Mouse (Mus musculus) heart, adult 11 months (tissue): Measurements from ENCODE around the gene Abca7.
"Not testable (repeated sequence)": the region's sequence is repeated elsewhere in the genome, so short reads cannot be mapped to it uniquely, and the experiment has no call there.

ENCODE experiments used
- DNase-seq: peaks from one replicate; pipeline ENCODE4 v3.0.0; 2022

The Abca7 gene

DNA sequence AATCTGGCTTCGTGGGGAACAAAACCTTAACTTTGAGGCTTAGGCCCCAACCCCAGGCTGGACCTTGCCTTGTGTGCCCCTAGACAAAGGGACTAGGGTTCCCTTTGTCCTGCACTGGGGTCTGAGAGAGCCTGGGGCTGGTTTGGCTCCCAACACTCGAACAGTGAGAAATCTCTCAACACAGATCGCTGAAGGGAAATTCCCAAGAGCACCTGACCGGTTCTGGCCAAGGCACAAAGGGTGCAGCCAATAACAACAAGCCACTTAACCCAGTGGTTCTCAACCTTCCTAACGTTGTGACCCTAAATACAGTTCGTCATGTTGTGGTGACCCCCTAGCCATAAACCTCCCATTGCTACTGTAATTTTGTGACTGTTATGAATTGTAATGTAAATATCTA, 54.0 kb downstream of the Abca7 start:
- DNase-seq, result no peak

DNA sequence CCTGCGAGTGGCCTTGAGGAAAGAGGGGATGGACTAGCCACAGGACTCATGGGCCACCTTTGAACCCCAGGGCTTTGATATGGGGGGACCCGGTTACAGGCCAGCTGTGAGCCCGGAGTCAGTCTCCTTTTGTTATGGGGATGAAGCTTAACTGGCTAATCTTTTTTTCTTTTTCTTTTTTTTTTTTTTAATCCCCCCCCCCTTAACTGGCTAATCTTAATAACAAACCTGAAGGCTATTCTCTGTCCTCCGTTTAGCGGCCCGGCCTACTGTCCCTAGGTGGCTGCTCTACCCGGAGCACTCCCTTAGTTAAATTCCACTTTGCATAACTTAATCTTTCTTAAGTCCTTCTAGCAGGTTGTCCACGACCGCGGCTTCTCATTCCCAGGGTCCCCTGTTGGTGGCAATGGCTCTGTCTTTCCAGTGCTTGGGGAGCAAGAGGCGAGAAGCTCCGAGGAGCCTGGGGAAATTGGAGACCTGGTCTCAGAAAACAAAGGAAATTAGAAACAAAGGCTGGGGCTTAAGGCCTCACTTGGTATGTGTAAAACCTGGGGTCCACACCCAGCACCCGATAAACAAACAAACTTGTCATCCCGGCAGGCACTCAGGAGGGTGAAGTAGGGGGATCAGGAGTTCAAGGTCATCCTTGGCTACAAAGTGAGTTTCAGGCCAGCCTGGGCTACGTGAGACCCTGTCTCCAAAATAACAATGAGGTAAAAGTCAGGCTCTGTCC, 54.8 kb downstream of the Abca7 start:
- no peak for DNase-seq

DNA sequence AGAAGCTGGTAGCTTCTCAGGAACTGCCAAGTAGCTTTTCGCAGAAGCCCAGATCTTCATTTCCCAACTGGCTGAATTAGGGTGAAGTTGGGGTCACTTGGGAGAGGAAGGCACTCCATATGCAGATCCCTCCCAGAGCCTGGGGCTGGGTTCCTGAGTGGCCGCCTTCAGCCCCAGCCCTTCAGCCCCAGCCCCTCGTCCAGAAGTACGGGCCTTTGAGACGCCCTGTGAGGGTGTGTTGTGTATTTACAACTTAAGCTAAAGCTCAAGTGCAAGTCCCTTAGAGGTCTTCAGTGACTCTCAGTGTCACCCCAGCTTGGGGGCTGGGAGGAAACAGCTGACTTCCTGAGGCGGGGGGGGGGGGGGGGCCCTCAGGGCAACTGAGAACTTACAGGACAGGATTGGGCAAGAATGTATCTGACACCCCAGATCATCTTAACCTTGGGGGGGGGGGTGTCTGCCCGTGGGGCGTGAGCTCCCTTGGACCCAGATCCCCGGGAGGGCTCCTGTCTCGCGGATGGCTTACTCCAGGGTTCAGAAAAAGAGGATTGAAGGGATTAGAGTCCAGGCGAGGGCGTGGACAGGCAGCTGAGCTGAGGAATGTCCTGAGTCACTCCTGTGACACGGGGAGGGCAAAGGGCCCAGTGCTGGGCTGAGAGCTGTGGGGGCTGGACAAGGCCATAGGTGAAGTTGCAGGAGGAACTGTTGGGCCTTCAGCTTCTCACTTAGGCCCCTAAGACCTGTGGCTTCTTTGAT, 55.5 kb downstream of the Abca7 start:
- peak; percentile 97 for DNase-seq

DNA sequence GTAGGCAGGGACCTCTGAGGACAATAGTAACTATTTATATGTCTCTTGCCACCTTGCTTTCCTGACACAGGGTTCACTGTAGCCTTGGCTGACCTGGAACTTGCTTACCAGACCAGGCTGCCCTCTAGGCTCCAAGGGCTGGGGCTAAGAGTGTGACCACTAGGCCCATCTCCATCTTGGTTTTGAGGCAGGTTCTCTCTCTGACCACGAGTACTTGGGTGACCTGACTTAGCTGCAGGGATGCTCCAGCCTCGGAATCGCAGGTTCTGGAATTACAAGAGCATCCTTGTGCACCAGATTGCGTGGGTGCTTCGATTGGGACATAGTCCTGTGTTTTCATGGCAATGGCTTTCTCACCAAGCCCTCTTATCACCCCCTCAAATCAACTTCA, 56.1 kb downstream of the Abca7 start:
- no peak for DNase-seq

DNA sequence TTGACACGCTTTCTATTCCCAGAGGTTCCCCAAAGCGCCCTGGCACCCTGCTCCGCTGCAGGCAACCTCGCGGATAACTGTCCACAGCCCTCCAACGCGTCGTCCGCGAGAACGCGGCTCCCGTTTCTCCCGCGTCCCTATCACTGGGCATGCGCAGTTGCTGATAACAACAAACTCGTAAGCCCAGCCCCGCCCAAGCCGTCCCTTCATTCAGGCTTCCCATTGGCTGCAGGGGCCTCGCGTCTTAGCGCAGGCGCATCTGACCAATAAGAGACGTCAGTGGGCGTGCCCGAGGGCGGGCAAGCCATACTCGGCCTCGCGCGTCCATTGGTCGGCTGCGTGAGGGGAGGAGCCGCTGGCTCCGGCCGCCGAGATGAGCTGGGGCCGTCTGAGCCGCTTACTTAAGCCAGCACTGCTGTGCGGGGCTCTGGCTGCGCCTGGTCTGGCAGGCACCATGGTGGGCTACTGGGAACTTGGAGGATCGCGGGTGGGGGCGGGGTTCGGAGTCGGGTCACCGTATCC, 57.0 kb downstream of the Abca7 start:
- DNase-seq, result peak; percentile 100

DNA sequence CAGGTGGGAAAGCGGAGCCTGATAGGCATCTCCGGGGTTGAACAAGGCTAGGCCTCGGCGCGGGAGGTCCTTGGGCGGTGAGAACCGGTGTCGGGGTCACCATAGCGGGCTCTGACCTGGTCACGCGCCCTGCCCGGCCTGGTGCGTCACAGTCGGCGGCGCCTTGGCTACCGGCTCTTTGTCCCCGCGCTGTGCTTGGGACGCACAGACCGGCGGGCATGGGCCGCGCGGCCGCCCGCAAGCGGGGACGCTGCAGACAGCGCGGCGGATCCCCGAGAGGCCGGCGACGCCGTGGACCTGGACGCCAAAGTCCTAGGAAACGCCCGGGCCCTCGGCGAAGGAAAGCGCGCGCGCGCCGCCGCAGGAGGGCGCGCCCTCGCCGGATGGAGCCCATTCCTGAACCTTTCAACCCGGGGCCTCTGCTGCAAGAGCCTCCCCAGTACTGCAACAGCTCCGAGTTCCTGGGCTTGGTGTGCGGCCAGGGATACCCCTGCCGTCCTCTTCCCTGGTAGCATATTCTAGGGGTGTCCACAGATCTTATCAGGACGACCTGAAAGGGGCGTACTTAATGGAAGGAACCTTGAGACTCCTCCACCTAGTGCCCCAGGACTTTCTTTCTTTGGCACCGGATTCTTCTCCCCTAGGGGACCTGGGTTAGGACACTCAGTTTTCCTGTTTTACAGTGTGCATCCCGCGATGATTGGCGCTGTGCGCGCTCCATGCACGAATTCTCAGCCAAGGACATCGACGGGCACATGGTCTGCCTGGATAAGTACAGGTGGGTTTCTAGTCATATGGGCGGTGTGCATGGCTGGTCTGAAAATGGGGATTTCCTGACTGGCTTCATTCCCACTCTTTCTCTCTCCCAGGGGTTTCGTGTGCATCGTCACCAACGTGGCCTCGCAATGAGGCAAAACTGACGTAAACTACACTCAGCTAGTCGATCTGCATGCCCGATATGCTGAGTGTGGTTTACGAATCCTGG, 57.8 kb downstream of the Abca7 start:
- DNase-seq, result peak; percentile 99

DNA sequence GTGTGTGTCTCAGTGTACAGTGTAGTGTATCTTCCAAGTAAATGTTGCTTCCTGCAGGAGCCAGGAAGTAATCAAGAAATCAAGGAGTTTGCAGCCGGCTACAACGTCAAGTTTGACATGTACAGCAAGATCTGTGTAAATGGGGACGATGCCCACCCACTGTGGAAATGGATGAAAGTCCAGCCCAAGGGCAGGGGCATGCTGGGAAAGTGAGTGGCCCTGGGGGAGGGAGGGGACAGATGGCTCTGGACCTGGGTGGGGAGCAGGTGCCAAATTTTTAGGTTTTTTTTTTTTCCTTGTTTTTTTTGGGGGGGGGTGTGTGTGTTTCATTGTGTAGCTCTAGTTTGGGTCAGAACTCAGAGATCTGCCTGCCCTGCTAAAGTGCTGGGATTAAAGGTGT, 58.6 kb downstream of the Abca7 start:
- DNase-seq, result not testable (repeated sequence)

DNA sequence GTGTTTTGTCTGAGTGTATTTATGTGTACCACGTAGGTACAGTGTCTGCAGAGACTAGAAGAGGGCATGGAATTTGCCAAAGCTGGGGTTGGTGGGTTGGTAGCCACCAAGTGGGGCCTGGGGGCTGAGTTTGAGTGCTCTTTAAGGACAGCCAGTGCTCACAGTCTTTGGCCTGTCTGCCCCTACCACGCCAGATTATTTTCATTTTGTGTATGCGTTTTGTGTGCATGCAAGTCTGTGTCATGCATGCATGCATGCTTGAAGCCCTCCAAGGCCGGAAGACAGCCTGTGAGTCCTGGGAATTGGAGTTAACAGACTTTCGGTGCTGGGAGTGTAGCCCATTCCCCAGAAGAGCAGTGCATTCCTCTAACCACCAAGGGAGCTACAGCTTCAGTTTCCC, 59.1 kb downstream of the Abca7 start:
- DNase-seq, result peak; percentile 89

DNA sequence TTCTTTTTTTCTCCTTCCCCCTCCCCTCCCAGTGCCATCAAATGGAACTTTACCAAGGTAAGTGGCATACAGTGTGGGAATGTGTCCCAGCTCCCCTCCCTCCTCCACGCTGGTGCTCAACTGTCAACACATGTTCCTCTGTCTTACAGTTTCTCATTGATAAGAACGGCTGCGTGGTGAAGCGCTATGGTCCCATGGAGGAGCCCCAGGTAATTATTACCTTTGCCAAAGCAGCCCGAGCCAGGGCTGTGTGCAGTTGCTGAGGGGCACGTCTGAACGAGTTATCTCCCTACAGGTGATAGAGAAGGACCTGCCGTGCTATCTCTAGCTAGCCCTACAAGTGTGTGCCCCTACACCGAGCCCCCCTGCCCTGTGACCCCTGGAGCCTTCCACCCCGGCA, 59.6 kb downstream of the Abca7 start:
- peak; percentile 91 for DNase-seq

DNA sequence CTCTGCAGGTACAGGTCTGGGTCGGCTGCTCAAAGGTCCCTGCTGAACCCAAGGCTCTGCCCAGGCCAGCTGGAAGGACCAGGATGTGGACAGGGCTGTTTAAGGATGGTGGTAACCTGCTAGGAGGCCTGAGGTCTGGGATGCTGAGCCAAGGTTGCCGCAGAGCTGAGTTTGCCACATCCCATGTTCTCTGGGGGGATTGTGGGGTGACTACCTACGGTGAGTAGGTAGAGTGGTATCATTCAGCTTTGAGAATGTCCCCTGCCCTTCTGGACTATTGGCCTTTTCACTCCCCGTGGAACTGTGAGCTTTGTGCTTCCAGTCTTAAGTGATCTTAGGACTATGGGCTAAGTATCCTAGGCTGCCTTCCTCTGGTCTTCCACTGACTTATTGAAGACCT, 60.2 kb downstream of the Abca7 start:
- peak; percentile 91 for DNase-seq

DNA sequence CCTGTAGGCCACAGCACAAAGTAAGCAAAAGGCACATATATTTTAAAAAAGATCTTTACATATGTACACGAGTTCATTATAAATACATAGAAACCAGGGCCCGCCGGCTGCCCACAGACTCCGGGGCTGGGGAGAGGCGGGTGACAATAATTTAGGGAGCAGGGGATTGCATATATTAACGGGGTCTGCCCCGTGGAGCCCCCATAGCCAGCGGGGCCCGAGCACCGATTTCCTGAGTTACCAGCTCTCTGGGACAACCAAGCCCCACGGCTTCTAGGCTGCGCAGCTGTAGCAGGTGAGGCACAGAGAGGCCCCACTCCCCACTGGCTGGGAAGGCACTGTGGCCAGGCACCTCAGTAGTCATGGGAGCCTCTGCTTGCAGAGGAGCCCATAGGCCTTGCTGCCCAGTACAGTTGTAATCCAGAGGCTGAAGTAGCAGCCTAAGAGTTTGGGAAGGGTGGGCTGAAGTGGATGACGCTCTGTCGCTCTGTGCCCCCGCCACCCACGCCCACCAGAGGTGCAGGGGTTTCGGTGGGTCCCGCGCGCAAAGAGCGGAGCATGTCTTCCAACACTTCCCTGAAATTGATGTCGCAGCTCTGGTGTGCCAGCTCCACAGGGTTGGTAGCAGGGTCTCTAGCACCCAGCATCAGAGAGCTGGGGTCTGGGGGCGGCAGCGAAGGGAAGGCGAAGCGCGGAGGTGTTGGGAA, 60.8 kb downstream of the Abca7 start:
- DNase-seq, result peak; percentile 94

DNA sequence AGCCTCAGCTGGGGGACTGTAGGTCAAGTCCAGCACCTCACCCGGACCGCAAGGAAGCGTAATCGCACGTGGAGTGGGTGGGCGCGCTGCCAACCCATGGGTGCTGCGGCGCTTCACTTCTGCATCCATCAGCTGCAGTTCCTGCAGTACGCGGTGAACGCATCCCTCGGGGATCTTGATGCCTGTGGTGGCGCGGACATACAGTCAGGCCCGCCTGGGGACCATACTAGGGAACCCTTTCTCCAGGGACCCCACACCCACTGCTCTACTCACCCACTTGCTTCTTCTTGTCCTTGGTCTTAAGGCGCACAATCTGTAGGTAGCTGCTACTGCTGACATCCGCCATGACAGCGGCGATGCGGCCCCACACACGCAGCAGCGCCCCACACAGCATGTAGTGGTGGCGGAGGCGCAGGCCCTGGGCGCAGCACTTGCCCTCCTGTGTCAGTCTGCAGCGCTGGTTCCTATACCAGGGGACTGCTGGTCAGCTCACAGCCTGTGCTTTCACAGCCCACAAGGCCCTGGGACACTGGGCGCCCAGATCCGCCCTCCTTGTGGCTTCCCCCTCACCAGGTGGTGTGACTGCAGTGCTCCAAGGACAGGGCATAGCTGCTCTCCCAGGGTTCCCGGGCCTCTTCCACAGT, 61.5 kb downstream of the Abca7 start:
- DNase-seq, result no peak

DNA sequence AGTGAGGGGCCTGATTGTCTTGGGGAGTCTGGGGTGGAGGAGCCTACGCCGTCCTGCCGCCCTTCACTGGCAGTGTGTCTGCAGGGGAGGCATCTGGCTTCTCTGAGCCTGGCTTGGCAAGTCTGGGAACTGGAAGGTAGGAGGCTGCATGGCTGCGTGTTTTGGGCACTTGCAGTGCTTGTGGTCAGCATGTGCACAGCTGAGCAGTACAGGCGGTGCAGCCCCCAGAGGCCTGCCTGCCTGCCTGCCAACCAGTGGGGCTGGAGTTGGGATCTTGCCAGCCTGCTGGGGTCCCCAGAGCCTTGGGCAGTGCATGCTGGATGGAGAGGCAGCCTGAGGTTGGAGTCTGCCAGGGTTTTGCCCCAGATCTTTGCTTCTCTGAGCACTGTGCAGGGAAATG, 66.8 kb downstream of the Abca7 start:
- DNase-seq, result no peak

DNA sequence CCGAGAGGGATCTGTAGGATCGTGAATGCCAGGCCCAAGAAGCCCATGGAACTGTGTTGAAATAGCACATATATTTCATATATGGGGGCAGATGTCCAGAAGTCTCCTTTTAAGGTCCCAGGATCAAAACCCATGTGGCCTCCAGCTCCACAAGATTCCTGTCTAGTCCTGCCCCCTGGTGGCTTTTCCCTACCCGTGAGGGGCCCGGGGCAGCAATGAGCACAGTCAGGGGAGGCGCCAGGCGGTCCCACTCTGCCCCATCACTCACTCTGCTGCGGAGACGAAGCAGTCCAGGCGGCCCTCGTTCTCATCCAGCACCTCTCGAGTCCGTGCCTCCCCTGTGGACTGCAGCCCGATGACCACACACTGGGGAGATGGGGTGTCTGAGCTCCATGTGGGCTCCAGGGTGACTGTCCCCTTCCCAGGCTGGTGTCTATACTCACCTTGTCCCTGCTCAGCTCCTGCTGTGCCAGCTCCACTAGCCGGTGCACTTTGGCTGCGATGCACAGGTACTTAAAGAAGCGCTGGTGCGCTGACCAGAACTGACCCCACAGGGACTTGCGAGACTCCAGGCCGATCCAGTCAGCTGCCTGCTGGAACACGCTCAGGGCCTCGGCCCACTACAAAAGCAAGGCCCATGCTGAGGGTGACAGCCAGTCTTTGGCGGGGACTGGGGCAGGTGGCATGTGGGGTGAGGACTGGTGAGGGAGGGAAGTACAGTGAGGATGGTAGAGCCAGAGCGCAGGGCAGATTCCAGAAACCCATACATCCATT, 67.8 kb downstream of the Abca7 start:
- DNase-seq, result peak; percentile 92
